Mouse (Mus musculus): ENCODE data around the gene Rgp1. TPM values are rescaled to one million over a fixed set of nuclear protein-coding genes. Genes with fewer than 3 reads are reported as not detected.

The Rgp1 gene
- polyA plus RNA-seq, 1 experiment from 2014 or later, result 36.3 TPM

GRCm38 (mm10) chr4:43633736-43634135 lies 55.2 kb downstream of the Rgp1 start:
- 0 out of 2 replicates have a peak overlapping the region, but pooled peaks have one; percentile 11 for H3K4me3 ChIP-seq
- H3K9ac ChIP-seq, result no peak overlapping the region
- H3K36me3 ChIP-seq, result no peaks in the 10 kb centered on the region
- H3K4me1 ChIP-seq, result peaks cover 30% of the 10 kb centered on the region
- no peaks in the 10 kb centered on the region for H3K27me3 ChIP-seq (replicated peaks)
- no peak overlapping the region for H3K27ac ChIP-seq
- no peaks in the 10 kb centered on the region for H3K9me3 ChIP-seq
- 93% methylated on average over 2 of the region's 2 CpGs for WGBS
- no peak for ATAC-seq (ENCODE audit: low FRiP score, low read depth)
- H3K4me2 ChIP-seq (replicated peaks), result peak overlapping the region; percentile 92

GRCm38 (mm10) chr4:43634621-43635374 lies 56.3 kb downstream of the Rgp1 start:
- 87% methylated on average over 7 of the region's 7 CpGs for WGBS
- Histone ChIP-seq H3K4me2 (replicated peaks) (peak overlapping the region; percentile 92), H3K9ac (0 out of 2 replicates have a peak overlapping the region, but pooled peaks have one; percentile 26)

GRCm38 (mm10) chr4:43636751-43637150 lies 58.2 kb downstream of the Rgp1 start:
- ATAC-seq (ENCODE audit: low FRiP score, low read depth), result no peak
- H3K4me1 ChIP-seq, result peaks cover 26% of the 10 kb centered on the region
- no peak overlapping the region for H3K27ac ChIP-seq
- no peaks in the 10 kb centered on the region for H3K9me3 ChIP-seq
- peak overlapping the region; percentile 92; the same call in 1 of the 2 replicates for H3K4me2 ChIP-seq (replicated peaks)
- peaks cover 5% of the 10 kb centered on the region; the same call in 1 of the 2 replicates for H3K36me3 ChIP-seq
- no peak overlapping the region for H3K4me3 ChIP-seq
- WGBS, result 77% methylated on average over 6 of the region's 6 CpGs
- H3K27me3 ChIP-seq (replicated peaks), result no peaks in the 10 kb centered on the region
- no peak overlapping the region for H3K9ac ChIP-seq

More at GRCm38 (mm10) chr4:43634621-43635374, 56.3 kb downstream of the Rgp1 start:
- H3K9me3 ChIP-seq, result no peaks in the 10 kb centered on the region
- H3K27ac ChIP-seq, result no peak overlapping the region
- peaks cover 30% of the 10 kb centered on the region for H3K4me1 ChIP-seq
- no peak overlapping the region for H3K4me3 ChIP-seq
- no peak for ATAC-seq (ENCODE audit: low FRiP score, low read depth)
- no peaks in the 10 kb centered on the region for H3K27me3 ChIP-seq (replicated peaks)
- no peaks in the 10 kb centered on the region for H3K36me3 ChIP-seq

Small RNA genes within 50 kb of the gene (microRNA-seq; reads per million reads assigned to microRNA genes)
- not detected for gene Gm25262

Other genes with a start within 250 kb of the Rgp1 start
- 52.7 and 53.3 TPM in 2 replicates for gene Rusc2, start 196.7 kb upstream of the Rgp1 start, polyA plus RNA-seq (2016; fragmentation: Nextera tagmentation; extraction: Ambion mirVana)
- gene Fam166b, start 149.6 kb upstream of the Rgp1 start, polyA plus RNA-seq (2016; fragmentation: Nextera tagmentation; extraction: Ambion mirVana), result 0.34 TPM in 1 of 2 replicates, not detected in the other
- gene Tesk1, start 136.8 kb upstream of the Rgp1 start, polyA plus RNA-seq (2016; fragmentation: Nextera tagmentation; extraction: Ambion mirVana), result 14.9 and 15.4 TPM in 2 replicates
- 2.7 and 2.9 TPM in 2 replicates for gene Cd72, start 124.1 kb upstream of the Rgp1 start, polyA plus RNA-seq (2016; fragmentation: Nextera tagmentation; extraction: Ambion mirVana)
- 0.17 TPM in 1 of 2 replicates, not detected in the other for gene Sit1, start 95.0 kb upstream of the Rgp1 start, polyA plus RNA-seq (2016; fragmentation: Nextera tagmentation; extraction: Ambion mirVana)
- gene Ccdc107, start 85.8 kb upstream of the Rgp1 start, polyA plus RNA-seq (2016; fragmentation: Nextera tagmentation; extraction: Ambion mirVana), result 54.0 and 54.6 TPM in 2 replicates
- gene Arhgef39, start 79.0 kb upstream of the Rgp1 start, polyA plus RNA-seq (2016; fragmentation: Nextera tagmentation; extraction: Ambion mirVana), result 24.8 and 27.0 TPM in 2 replicates
- gene Car9, start 71.7 kb upstream of the Rgp1 start, polyA plus RNA-seq (2016; fragmentation: Nextera tagmentation; extraction: Ambion mirVana), result 0.33 and 0.41 TPM in 2 replicates
- gene Tpm2, start 55.0 kb upstream of the Rgp1 start, polyA plus RNA-seq (2016; fragmentation: Nextera tagmentation; extraction: Ambion mirVana), result 83.5 and 93.0 TPM in 2 replicates
- 68.0 and 71.0 TPM in 2 replicates for gene Creb3, start 16.4 kb upstream of the Rgp1 start, polyA plus RNA-seq (2016; fragmentation: Nextera tagmentation; extraction: Ambion mirVana)
- 59.6 and 65.6 TPM in 2 replicates for gene Tln1, start 16.0 kb upstream of the Rgp1 start, polyA plus RNA-seq (2016; fragmentation: Nextera tagmentation; extraction: Ambion mirVana)
- 50.4 and 55.4 TPM in 2 replicates for gene Gba2, start 158 bp downstream of the Rgp1 start, polyA plus RNA-seq (2016; fragmentation: Nextera tagmentation; extraction: Ambion mirVana)
- gene Msmp, start 5.8 kb downstream of the Rgp1 start, polyA plus RNA-seq (2016; fragmentation: Nextera tagmentation; extraction: Ambion mirVana), result 1.3 and 2.8 TPM in 2 replicates
- 45.4 and 60.1 TPM in 2 replicates for gene Npr2, start 53.2 kb downstream of the Rgp1 start, polyA plus RNA-seq (2016; fragmentation: Nextera tagmentation; extraction: Ambion mirVana)
- 2.7 and 3.0 TPM in 2 replicates for gene Spag8, start 74.9 kb downstream of the Rgp1 start, polyA plus RNA-seq (2016; fragmentation: Nextera tagmentation; extraction: Ambion mirVana)
- gene Hint2, start 77.8 kb downstream of the Rgp1 start, polyA plus RNA-seq (2016; fragmentation: Nextera tagmentation; extraction: Ambion mirVana), result 71.0 and 74.6 TPM in 2 replicates
- gene Tmem8b, start 90.3 kb downstream of the Rgp1 start, polyA plus RNA-seq (2016; fragmentation: Nextera tagmentation; extraction: Ambion mirVana), result 11.8 and 14.2 TPM in 2 replicates
- gene Fam221b, start 90.4 kb downstream of the Rgp1 start, polyA plus RNA-seq (2016; fragmentation: Nextera tagmentation; extraction: Ambion mirVana), result 3.2 and 3.3 TPM in 2 replicates
- not detected in 2 replicates for gene Olfr70, start 122.1 kb downstream of the Rgp1 start, polyA plus RNA-seq (2016; fragmentation: Nextera tagmentation; extraction: Ambion mirVana)
- not detected in 2 replicates for gene Olfr71, start 131.5 kb downstream of the Rgp1 start, polyA plus RNA-seq (2016; fragmentation: Nextera tagmentation; extraction: Ambion mirVana)
- gene Hrct1, start 148.5 kb downstream of the Rgp1 start, polyA plus RNA-seq (2016; fragmentation: Nextera tagmentation; extraction: Ambion mirVana), result 0.22 TPM in 1 of 2 replicates, not detected in the other
- gene Spaar, start 151.3 kb downstream of the Rgp1 start, polyA plus RNA-seq (2016; fragmentation: Nextera tagmentation; extraction: Ambion mirVana), result not detected in 2 replicates
- not detected in 2 replicates for gene Olfr159, start 192.3 kb downstream of the Rgp1 start, polyA plus RNA-seq (2016; fragmentation: Nextera tagmentation; extraction: Ambion mirVana)
- gene Olfr156, start 245.2 kb downstream of the Rgp1 start, polyA plus RNA-seq (2016; fragmentation: Nextera tagmentation; extraction: Ambion mirVana), result not detected in 2 replicates